Mouse (Mus musculus) MEL (cell line): Measurements from ENCODE around the gene Epb41l2. TPM values are rescaled to one million over a fixed set of nuclear protein-coding genes. Genes with fewer than 3 reads are reported as not detected.
A peak's percentile ranks its signal among the peaks of the same experiment; 100 is the strongest.

ENCODE experiments used
- DNase-seq: peaks from one replicate; pipeline ENCODE4 v3.0.0; 2011; ENCODE audit warnings: low read depth, low spot score
- H3K27ac ChIP-seq: 2 replicates; pipeline ENCODE4 v1.5.1; 2012; ENCODE audit warnings: low read depth, mild to moderate bottlenecking, control low read depth, low read length, moderate library complexity; ENCODE audit not compliant: control insufficient read depth
- H3K27me3 ChIP-seq, 2 experiments: fragments of 150-350 bp in 1 of 2; sonication (generic) in 1 of 2; 2 replicates each; pipeline ENCODE4 v1.6.1; 2012; ENCODE audit warnings: low read length in 2 of 2, mild to moderate bottlenecking in 2 of 2, improper control_type of control experiment in 1 of 2, moderate library complexity in 1 of 2; ENCODE audit not compliant: insufficient read depth in 2 of 2, control insufficient read depth in 1 of 2
- H3K36me3 ChIP-seq, 2 experiments: 2 replicates each; pipeline ENCODE4 v1.6.1; 2012 to 2014; ENCODE audit warnings: low read length in 2 of 2, improper control_type of control experiment in 1 of 2, inconsistent platforms in 1 of 2, mild to moderate bottlenecking in 1 of 2; ENCODE audit not compliant: insufficient read depth in 2 of 2, control insufficient read depth in 1 of 2
- H3K4me1 ChIP-seq, 2 experiments: fragments of 150-350 bp in 1 of 2; sonication (generic) in 1 of 2; 2 replicates each; pipeline ENCODE4 v1.6.1; 2012; ENCODE audit warnings: low read length in 2 of 2, improper control_type of control experiment in 1 of 2, mild to moderate bottlenecking in 1 of 2; ENCODE audit not compliant: insufficient read depth in 2 of 2, control insufficient read depth in 1 of 2
- H3K4me3 ChIP-seq, 2 experiments: fragments of 150-350 bp in 1 of 2; sonication (generic) in 1 of 2; 2 replicates each; pipeline ENCODE4 v1.5.1; 2012; ENCODE audit warnings: low read depth in 2 of 2, low read length in 2 of 2, mild to moderate bottlenecking in 2 of 2, moderate library complexity in 2 of 2, control low read depth in 1 of 2, improper control_type of control experiment in 1 of 2; ENCODE audit not compliant: control insufficient read depth in 1 of 2, insufficient read depth in 1 of 2
- H3K79me2 ChIP-seq: 2 replicates; pipeline ENCODE4 v1.6.1; 2012; ENCODE audit warnings: mild to moderate bottlenecking, low read length, moderate library complexity; ENCODE audit not compliant: control insufficient read depth, poor library complexity, insufficient read depth
- H3K9ac ChIP-seq: 2 replicates; pipeline ENCODE4 v1.6.1; 2012; ENCODE audit warnings: low read depth, mild to moderate bottlenecking, control low read depth, low read length, moderate library complexity; ENCODE audit not compliant: control insufficient read depth, poor library complexity, severe bottlenecking
- H3K9me3 ChIP-seq: fragments of 150-350 bp; sonication (generic); replicated peaks from 2 replicates; pipeline ENCODE4 v1.6.1; 2012; ENCODE audit warnings: mild to moderate bottlenecking, low read length, improper control_type of control experiment, moderate library complexity; ENCODE audit not compliant: insufficient read depth
- CTCF ChIP-seq, 3 experiments: IDR thresholded peaks in 2 of 3; conservative IDR thresholded peaks in 1 of 3; 2 replicates each; pipeline ENCODE4 v1.5.1; 2011 to 2012; ENCODE audit warnings: low read length in 3 of 3, low read depth in 2 of 3, mild to moderate bottlenecking in 2 of 3, improper control_type of control experiment in 1 of 3, inconsistent platforms in 1 of 3, mixed read lengths in 1 of 3, moderate library complexity in 1 of 3; ENCODE audit not compliant: control insufficient read depth in 1 of 3, insufficient read depth in 1 of 3, poor library complexity in 1 of 3, severe bottlenecking in 1 of 3
- E2F4 ChIP-seq: IDR thresholded peaks from 2 replicates; pipeline ENCODE4 v1.6.1; 2011; ENCODE audit warnings: low read depth, low read length, improper control_type of control experiment, borderline replicate concordance
- EP300 ChIP-seq, 2 experiments: IDR thresholded peaks; 2 replicates each; pipeline ENCODE4 v1.6.1; 2011; ENCODE audit warnings: improper control_type of control experiment in 2 of 2, low read length in 2 of 2, low read depth in 1 of 2, mild to moderate bottlenecking in 1 of 2
- GATA1 ChIP-seq: IDR thresholded peaks from 2 replicates; pipeline ENCODE4 v1.6.1; 2011; ENCODE audit warnings: low read depth, low read length, improper control_type of control experiment
- MEF2A ChIP-seq: IDR thresholded peaks from 2 replicates; pipeline ENCODE4 v1.6.1; 2014; ENCODE audit warnings: low read depth, mild to moderate bottlenecking, inconsistent platforms, low read length, improper control_type of control experiment; ENCODE audit not compliant: poor library complexity, insufficient replicate concordance, severe bottlenecking; ENCODE audit errors: extremely low read depth
- MYB ChIP-seq: IDR thresholded peaks from 2 replicates; pipeline ENCODE4 v1.6.1; 2011; ENCODE audit warnings: mild to moderate bottlenecking, low read depth, low read length, improper control_type of control experiment
- POLR2AphosphoS2 ChIP-seq: IDR thresholded peaks from 2 replicates; pipeline ENCODE4 v1.6.1; 2011; ENCODE audit warnings: low read length, improper control_type of control experiment
- RAD21 ChIP-seq: IDR thresholded peaks from 2 replicates; pipeline ENCODE4 v1.6.1; 2011; ENCODE audit warnings: mild to moderate bottlenecking, low read depth, low read length, improper control_type of control experiment
- RCOR1 ChIP-seq: IDR thresholded peaks from 2 replicates; pipeline ENCODE4 v1.6.1; 2012; ENCODE audit warnings: low read depth, mild to moderate bottlenecking, inconsistent platforms, low read length, improper control_type of control experiment
- SIN3A ChIP-seq: IDR thresholded peaks from 2 replicates; pipeline ENCODE4 v1.6.1; 2012; ENCODE audit warnings: low read length, improper control_type of control experiment, inconsistent platforms
- SMC3 ChIP-seq: IDR thresholded peaks from 2 replicates; pipeline ENCODE4 v1.6.1; 2011; ENCODE audit warnings: low read depth, low read length, improper control_type of control experiment
- TAL1 ChIP-seq: IDR thresholded peaks from 2 replicates; pipeline ENCODE4 v1.6.1; 2012; ENCODE audit warnings: mild to moderate bottlenecking, inconsistent platforms, low read length, moderate library complexity, mixed read lengths
- TCF12 ChIP-seq: IDR thresholded peaks from 2 replicates; pipeline ENCODE4 v1.6.1; 2014; ENCODE audit warnings: low read depth, mild to moderate bottlenecking, inconsistent platforms, low read length, improper control_type of control experiment, moderate library complexity
- UBTF ChIP-seq: IDR thresholded peaks from 2 replicates; pipeline ENCODE4 v1.6.1; 2012; ENCODE audit warnings: low read depth, mild to moderate bottlenecking, inconsistent platforms, low read length, improper control_type of control experiment, moderate library complexity, borderline replicate concordance; ENCODE audit not compliant: insufficient read depth
- ZC3H11A ChIP-seq: IDR thresholded peaks from 2 replicates; pipeline ENCODE4 v1.6.1; 2012; ENCODE audit warnings: low read depth, mild to moderate bottlenecking, inconsistent platforms, low read length, improper control_type of control experiment
- ZMIZ1 ChIP-seq: IDR thresholded peaks from 2 replicates; pipeline ENCODE4 v1.6.1; 2012; ENCODE audit warnings: low read depth, mild to moderate bottlenecking, inconsistent platforms, low read length, improper control_type of control experiment, moderate library complexity
- polyA plus RNA-seq, 2 experiments: library from polyadenylated mRNA; stranded (reverse) in 1 of 2; unstranded in 1 of 2; fragments of >175 nt in 1 of 2; fragments of >200 nt in 1 of 2; gene quantifications; 2 replicates each; pipeline versions ENCODE4 v1.2.1 to v1.2.4; 2012; ENCODE audit warnings: low replicate concordance in 2 of 2, low read depth in 1 of 2; ENCODE audit not compliant: insufficient read length in 2 of 2, insufficient read depth in 1 of 2, missing spikeins in 1 of 2
- total RNA-seq: library from RNA; depleted of rRNA; stranded (reverse); fragments of 300-350 nt; gene quantifications from 2 replicates; pipeline ENCODE4 v1.2.3, GENCODE M21; 2012

The Epb41l2 gene
- total and polyA plus RNA-seq, 3 experiments, result 4.7 to 23.7 TPM; not detected in 1

- Histone ChIP-seq H3K36me3 (peaks cover 0 to 11% of the 10 kb centered on the region in 2 experiments; a peak in 2 of 4 replicates), H3K4me3 (no peak overlapping the region), H3K9ac (no peak overlapping the region), H3K79me2 (no peaks in the 10 kb centered on the region), H3K4me1 (peaks cover 4 to 8% of the 10 kb centered on the region in 2 experiments; a peak in 3 of 4 replicates), H3K27me3 (no peaks in the 10 kb centered on the region), H3K9me3 (no peaks in the 10 kb centered on the region), H3K27ac (no peak overlapping the region)
- TF ChIP-seq POLR2AphosphoS2 (no peak), SIN3A (no peak), UBTF (no peak), EP300 (IDR thresholded peaks at IDR 0.05; ENCODE audit: low read depth in 1 of 2, low read length in 2 of 2) (0 out of 4 replicates have a peak, but pooled peaks of 1 of the 2 experiments have one; percentile 22), CTCF (IDR thresholded peaks at IDR 0.05 in 2 of 3, conservative IDR thresholded peaks at IDR 0.05 in 1 of 3; ENCODE audit: control insufficient read depth in 1 of 3, insufficient read depth in 1 of 3, low read depth in 2 of 3, low read length in 3 of 3, poor library complexity in 1 of 3, severe bottlenecking in 1 of 3) (peak in 2 of 3 experiments; percentile 44 to 46; a peak in 4 of 6 replicates), SMC3 (peak; percentile 41), ZC3H11A (peak; percentile 30; the same call in 1 of the 2 replicates), RAD21 (peak; percentile 52)
- peak; percentile 45 for DNase-seq
These were observed 55.7 kb downstream of the Epb41l2 start for GRCm38 (mm10) chr10:25415188-25415717.

- H3K9ac ChIP-seq, result no peak overlapping the region
- TF ChIP-seq TAL1 (no peak), RCOR1 (0 out of 2 replicates have a peak, but pooled peaks have one; percentile 34), GATA1 (peak; percentile 67), EP300 (IDR thresholded peaks at IDR 0.05; ENCODE audit: low read depth in 1 of 2, low read length in 2 of 2) (peak; percentile 34 to 66; a peak in 3 of 4 replicates)
- TF ChIP-seq, all 39 proteins: peak for 3
- Histone ChIP-seq H3K27ac (no peak overlapping the region), H3K27me3 (no peaks in the 10 kb centered on the region), H3K79me2 (no peaks in the 10 kb centered on the region), H3K9me3 (no peaks in the 10 kb centered on the region), H3K4me3 (no peak overlapping the region), H3K4me1 (peaks cover 4 to 8% of the 10 kb centered on the region in 2 experiments; a peak in 3 of 4 replicates), H3K36me3 (peaks cover 0 to 11% of the 10 kb centered on the region in 2 experiments; a peak in 2 of 4 replicates)
- DNase-seq, result peak; percentile 11
These were observed 57.1 kb downstream of the Epb41l2 start for GRCm38 (mm10) chr10:25416696-25417095.

GRCm38 (mm10) chr10:25426058-25426457 lies 66.5 kb downstream of the Epb41l2 start:
- no peak for DNase-seq
- TF ChIP-seq MEF2A (no peak), MYB (no peak), ZMIZ1 (no peak), TCF12 (no peak), E2F4 (no peak)
- Histone ChIP-seq H3K9me3 (no peaks in the 10 kb centered on the region), H3K4me3 (no peak overlapping the region), H3K27ac (no peak overlapping the region), H3K4me1 (no peaks in the 10 kb centered on the region), H3K79me2 (no peaks in the 10 kb centered on the region), H3K9ac (no peak overlapping the region), H3K36me3 (no peaks in the 10 kb centered on the region), H3K27me3 (no peaks in the 10 kb centered on the region)
